Mouse (Mus musculus): ENCODE measurements at regions not wholly inside any gene's neighbourhood (a gene's known extent, or its start where the extent isn't known, plus 50 kb on each side); places are given as distances from the start of the nearest gene placed in this dataset.

DNA sequence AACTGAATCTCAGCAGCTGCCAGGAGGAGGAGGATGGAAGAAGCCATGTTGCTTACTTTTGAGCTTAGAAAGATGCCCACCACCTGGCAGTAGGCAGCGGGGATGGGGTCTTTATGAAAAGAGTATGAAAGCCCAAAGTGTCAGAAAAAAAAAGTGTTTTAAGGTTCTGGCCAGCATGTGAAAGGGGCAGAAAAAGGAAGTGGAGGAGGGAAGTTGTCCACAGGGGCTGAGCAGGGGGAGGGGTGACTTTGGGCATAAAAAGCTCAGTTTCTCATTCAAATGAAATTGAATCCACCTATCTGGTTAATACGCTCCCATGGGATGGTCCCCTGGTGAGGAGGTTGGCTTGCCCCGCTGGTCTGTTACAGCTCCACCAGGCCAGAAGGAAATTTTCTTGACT lies 50.4 kb upstream of the L3mbtl4 start:
- DNase-seq (ENCODE audit: low spot score in 2 of 2), result no peak
